Mouse (Mus musculus): ENCODE data around the gene Rbpj.

GRCm38 (mm10) chr5:53466422-53467333, 726 bp downstream of the Rbpj start:
- TF ChIP-seq CTCF (IDR thresholded peaks at IDR 0.05; ENCODE audit: low read depth) = no peak
- TF ChIP-seq EP300 (IDR thresholded peaks at IDR 0.05; ENCODE audit: low read depth) = no peak
